Mouse (Mus musculus): Measurements from ENCODE around the gene Slc25a18.

DNA sequence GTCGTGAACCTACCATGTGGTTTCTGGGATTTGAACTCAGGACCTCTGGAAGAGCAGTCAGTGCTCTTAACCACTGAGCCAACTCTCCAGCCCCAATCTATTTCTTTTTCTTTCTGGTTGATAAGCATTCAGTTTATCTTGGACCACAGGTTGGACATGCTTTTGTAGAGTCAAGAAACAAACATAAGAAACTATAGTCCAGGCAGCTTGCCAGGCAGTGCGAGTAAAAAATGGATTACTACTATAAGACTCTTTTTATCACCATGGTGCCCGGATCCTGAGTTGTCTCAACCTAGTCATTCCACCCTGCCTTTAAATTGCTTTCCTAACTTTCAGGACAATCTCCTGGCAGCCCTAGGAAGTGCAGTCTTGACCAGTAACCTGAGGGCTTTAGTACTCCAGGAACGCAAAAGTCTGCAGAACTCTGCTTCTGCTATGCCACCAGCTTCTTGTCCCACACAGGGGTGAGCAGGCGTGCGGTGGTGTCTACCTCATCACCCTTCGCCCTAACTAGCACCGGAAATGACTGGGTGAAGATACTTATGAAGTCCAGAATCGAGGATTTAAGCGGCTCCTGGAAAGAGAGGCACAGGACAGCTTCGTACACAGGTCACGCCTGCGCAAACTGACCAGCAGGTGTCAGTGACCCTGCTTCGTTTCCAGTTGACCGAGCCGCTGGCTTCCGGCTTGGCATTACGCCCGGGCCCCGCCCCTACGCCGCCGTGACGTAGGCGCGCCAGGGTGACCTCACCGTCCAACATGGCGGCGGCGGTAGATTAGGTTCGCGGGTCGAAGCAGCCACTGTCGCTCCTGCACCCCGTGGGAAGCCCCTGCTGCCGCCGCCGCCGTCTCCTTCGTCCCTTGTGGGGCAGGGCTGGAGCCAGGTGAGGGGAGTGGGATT, 62.3 kb downstream of the Slc25a18 start, which contains the start of gene Bcl2l13:
- TF ChIP-seq FOSL1 (IDR thresholded peaks at IDR 0.05; ENCODE audit: insufficient read depth, low read length, poor library complexity, severe bottlenecking) (no peak), USF1 (IDR thresholded peaks at IDR 0.05; ENCODE audit: low read depth) (no peak), CTCF (IDR thresholded peaks at IDR 0.05; ENCODE audit: control insufficient read depth, insufficient read depth, insufficient read length) (peak; percentile 56)

Data from C2C12 (cell line).